Mouse (Mus musculus) T-helper 1 cell (primary cell): ENCODE results near the gene Slx1b.

ENCODE experiments used
- in situ Hi-C: fragments of 300-600 bp; cut with MboI, MseI; formaldehyde crosslinking; loops from one replicate; pipeline ENCODE4 v1.15.1; 2025; ENCODE audit warnings: high pct_unique_total_duplicates

Gene Slx1b

DNA sequence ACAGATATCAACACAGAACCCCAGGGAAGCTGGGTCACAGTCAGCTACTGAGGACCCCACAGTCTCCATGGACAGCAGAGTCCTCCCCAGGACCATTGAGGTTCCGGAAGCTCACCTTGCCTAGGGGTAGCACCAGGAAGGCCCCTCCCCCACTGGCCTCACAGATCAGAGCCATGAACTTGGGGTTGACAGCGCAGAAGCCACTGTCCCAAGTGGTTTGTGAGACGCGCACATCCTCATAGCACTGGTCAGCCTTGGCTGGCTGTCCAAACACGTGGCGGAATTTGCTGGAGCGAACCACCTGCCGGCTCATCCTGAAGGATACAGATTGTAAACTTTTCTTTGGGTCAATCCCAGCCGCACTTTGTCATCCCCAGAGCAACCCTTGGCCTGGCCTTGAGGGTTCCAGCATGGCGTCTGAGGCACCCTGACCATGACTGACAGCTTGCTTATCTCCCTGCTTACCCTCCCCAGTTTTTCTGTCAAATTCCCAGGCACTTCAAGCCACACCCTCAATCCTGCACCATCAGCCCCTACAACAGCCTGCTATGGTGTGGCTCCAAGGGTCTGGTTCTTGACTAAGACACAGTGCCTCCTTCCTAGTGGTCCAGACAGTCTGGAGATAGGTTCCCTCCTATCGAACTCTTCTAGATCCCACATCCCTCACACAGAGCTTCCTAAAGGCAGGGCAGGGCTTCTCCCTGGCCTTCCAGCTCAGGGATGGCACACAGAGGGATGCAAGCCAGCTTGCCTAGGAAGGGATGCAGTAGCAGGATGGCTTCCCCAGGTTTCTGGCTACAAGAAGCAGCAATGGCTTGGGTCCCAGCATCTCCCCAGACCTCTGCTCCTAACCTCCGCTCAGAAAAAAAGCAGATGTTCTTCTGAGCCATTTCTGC, 7.5 kb upstream of the Slx1b start:
- in situ Hi-C loops = loop anchor here (5.0 kb wide), 1 partner anchor 494 kb away; the partner anchor contains the start of gene Cd2bp2

DNA sequence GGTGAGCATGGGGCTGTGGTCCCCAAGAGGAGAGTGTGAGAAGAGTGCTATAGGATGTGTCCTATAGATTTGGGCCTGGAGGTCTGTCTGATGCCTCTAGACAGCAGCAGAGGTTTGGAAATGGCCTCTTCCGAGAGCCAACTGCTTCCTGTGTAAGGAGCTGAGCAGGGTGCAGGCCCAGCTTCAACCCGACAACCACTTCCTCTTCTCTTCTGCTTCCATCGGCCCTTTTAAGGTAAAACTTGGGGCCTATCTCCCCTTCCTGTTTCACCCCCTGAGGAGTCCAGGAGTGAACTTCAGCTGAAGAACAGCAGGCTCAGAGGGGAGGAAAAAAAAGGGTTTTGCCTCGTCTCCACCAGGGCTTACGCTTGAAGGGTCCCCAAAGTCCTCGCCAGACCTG, 6.8 kb upstream of the Slx1b start:
- in situ Hi-C loops = loop anchor here (5.0 kb wide), 1 partner anchor 495 kb away; the partner anchor contains the start of gene Cd2bp2

GRCm38 (mm10) chr7:126701559-126702357, 6.2 kb upstream of the Slx1b start:
- in situ Hi-C loops = loop anchor here (5.0 kb wide), 1 partner anchor 496 kb away; the partner anchor contains the start of gene Cd2bp2

DNA sequence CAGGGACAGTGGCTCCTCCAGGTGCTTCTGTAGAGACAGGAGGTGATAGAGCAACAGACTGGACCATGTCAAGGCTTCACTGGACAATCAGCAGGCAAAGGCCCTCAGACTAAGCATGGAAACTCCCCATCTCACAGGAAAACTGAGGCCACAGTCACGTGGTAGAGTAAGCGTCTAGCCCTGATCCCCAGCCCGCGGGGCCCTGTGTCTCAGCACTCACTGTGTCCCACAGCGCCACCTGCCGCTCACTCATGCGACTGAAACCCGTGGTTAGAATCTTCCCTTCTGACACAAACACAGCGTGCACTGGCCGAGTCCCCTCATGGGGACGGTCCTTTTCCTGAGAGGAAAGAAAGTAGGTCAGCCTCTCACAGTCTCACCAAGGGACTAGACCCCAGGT, 5.5 kb upstream of the Slx1b start:
- in situ Hi-C loops = loop anchor here (5.0 kb wide), 1 partner anchor 496 kb away; the partner anchor contains the start of gene Cd2bp2

DNA sequence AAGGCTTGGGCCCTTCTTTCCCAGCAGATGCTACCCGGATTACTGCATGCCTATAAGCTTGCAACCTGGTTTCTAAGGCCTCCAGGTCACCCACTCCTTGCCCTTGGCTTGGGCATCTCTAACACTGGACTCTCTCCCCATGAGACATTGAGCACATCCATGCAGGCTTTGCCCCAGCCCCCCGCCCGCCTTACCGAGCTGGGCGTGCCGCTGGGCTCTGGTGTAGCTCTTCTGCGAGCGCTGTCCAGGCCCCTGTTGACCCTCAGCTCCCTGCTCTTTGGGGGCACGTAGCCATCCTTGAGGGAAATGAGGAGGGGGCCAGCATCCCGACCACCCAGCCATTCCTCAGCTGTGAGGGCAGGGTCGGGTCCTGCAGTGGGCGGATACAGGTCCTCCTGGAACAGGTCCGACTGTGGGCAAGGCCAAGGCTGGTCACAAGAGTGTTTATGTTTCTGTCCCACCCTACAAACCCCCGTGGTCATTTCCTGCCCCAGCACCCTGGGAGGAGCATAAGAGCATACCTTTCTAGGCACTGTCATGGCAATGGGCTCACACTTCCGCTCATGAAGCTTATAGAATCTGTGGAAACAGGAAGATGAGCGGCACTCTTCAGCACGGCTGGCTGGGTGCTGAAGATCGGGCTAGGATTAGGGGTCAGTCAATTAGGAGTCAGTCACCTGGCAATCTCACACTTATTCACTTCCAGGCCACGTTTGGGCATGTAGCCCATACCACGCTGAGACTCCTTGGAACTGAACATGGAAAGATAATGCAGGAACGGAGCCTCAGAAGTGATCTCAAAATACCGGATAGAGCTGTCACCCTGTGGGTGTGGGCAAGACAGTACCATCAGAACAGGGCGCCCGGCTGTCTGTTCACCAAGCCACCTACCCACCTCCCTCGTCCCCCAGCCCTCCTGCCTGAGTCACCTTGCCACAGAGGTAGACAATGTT, 4.8 kb upstream of the Slx1b start:
- in situ Hi-C loops = loop anchor here (5.0 kb wide), 1 partner anchor 497 kb away; the partner anchor contains the start of gene Cd2bp2

- in situ Hi-C loops = no loop called here
Observed at GRCm38 (mm10) chr7:126697838-126698237, 2.3 kb upstream of the Slx1b start.

GRCm38 (mm10) chr7:126696886-126697285, 1.3 kb upstream of the Slx1b start:
- in situ Hi-C loops = no loop called here

GRCm38 (mm10) chr7:126696303-126696702, 719 bp upstream of the Slx1b start:
- in situ Hi-C loops = no loop called here

DNA sequence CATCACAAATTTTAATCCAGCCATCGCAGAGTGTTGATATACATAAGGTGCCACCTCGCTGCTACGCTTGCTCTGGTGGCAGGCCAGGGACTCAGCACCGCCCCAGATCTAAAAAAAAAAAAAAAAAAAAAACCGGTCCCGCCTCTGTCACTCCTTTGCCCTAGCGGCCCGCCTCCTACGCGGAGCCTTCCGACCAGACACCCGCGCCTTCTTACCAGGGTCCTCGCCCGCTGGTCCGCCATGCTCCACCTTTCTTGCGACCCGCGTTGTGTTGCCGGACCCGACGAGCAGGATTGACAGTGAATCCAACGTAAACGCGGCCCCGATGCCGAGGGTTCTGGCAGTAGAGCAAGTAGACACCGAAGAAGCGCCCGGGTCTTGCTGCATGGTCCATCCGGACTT, 373 bp downstream of the Slx1b start, which contains the start of gene Bola2:
Gene Bola2, plus strand, starts transcription at position 192 of the 402 bp plus-strand sequence.
- in situ Hi-C loops = no loop called here

DNA sequence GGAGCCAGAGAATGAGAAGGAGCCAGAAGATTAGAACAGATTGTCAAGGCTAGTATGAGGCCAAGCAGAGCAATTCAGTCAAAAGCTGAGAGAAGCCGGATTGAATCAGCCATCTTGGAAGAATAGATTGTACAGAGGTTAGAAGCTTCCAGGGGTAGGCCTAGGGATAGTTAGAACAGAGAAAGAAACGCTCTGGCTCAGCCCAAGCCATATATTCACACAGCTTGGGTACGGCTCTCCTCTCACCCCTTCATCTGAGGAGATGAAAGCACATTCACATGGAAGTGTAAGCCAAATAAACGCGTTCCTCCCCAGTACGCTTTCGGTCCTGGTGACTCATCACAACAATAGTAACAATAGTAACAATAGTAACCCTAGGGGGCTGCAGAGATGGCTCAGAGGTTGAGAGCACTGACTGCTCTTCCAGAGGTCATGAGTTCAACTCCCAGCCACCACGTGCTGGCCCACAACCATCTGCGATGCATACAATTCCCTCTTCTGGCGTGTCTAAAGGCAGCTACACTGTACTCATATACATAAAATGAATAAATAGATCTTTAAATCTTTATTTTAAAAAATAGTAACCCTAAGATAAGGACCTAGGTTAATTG, 1.0 kb downstream of the Slx1b start:
- in situ Hi-C loops = no loop called here

DNA sequence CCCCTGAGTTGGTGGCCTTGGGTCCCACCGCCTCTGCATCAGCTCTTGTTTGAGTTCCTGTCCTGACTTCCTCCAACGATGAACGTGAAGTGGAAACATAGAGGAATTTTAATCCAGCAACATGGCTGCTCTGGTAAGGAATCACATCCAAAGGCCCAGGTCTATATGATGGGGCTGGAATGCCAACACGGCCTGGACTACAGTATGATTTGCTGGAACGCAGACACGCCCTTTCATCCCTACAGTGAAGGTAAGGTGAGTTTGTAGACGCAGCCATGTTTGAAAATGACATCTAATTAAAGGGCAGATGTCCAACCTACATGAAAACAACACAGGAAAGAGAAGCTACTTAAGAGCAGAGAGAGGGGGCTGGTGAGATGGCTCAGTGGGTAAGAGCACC, 1.8 kb downstream of the Slx1b start:
- in situ Hi-C loops = no loop called here

DNA sequence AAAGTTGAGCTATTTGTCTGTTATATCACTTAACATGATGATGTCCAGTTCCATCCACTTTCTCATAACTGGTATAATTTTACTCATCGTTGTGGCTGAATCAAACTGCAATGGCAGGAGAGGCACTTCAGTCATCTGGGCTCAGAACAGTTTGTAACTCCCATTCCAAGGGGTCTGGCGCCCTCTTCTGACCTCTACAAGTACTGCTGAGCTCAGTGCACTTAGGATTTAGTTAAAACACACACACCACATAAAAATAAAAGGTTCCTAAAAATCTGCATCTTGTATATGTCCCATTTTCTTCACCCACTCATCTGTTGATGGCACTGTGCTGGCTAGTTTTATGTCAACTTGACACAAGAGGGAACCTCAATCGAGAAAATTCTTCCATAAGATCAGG, 2.3 kb downstream of the Slx1b start:
- in situ Hi-C loops = no loop called here

- in situ Hi-C loops = no loop called here
Observed at GRCm38 (mm10) chr7:126692426-126692825, 3.2 kb downstream of the Slx1b start.

DNA sequence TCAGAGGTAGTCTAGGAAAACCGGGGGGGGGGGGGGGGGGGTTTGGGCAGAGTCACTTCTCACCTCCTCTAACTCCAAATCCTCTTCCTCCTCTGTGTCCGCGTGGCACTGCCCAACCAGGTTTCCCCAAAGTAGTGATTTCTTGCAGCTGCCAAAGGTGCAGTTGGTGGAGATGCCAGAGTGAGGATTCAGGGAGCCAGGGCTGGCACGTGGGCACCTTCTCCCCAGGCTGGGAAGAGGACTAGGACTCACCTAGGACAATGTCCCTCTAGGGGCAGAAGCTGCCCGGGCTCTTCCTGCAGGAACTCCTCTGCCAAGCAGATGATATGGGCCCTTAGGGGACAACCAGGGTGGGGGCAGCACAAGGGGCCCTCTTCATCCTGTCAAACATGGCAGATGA, 3.9 kb downstream of the Slx1b start:
- in situ Hi-C loops = no loop called here

DNA sequence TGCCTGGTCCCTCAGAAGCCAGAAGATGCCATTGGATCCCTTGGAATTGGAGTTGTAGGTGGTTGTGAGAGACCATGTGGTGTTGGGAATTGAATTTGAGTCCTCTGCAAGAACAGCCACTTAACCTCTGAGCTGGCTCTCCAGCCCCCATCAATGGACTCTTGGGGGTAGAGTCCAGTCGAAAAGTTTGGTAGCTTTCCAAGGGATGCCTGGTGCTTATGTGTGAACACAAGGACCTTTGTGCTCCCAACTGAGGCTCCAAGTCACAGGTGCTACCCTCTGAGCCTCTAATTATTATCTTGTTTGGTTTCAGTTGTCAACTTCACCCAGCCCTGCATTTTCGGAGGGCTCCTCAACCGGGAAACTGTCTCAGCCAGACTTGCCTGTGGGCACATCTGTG, 4.8 kb downstream of the Slx1b start:
- in situ Hi-C loops = no loop called here

DNA sequence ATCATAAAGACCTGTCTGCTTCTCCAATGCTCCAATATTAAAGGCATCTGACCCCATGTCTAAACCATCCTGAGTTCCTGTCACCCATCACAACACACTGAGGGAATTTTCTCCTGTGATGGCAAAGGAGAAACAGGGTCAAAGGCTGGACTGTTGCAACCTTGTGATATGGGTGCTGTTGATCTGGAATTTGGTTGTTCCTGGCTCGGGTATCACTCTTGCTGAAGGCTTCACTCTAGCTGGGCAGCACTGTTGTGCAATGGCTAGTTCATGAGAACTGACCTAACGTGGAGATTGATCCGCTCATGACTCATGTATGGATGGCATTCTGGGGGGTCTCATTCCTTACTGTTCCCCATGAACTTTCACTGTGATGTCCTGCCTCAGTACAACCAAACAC, 6.6 kb downstream of the Slx1b start:
- in situ Hi-C loops = loop anchor here (5.0 kb wide), 1 partner anchor 47 kb away; no protein-coding TSS in a partner anchor

DNA sequence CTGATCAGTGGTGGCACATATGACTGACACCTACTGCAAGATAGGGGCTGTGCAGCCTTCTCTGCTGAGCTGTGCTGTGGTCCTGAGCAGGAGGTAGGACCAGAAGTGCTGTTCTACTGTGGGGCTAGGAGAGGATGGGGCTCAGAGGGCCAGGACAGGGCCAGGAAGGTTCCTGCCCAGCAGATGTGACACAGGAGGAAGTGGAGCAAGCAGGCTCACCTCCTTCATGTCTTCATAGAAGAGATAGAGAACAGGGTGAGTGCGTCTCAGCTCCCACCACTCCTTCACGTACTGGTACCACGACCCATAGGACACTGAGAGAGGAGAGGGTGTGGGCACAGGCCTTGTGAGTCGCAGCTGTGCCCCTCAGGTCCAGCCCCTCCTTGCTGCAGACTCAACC, 7.4 kb downstream of the Slx1b start:
- in situ Hi-C loops = loop anchor here (5.0 kb wide), 1 partner anchor 46 kb away; no protein-coding TSS in a partner anchor

- in situ Hi-C loops = no loop called here
Observed at GRCm38 (mm10) chr7:126681221-126681620, 14.4 kb downstream of the Slx1b start.

DNA sequence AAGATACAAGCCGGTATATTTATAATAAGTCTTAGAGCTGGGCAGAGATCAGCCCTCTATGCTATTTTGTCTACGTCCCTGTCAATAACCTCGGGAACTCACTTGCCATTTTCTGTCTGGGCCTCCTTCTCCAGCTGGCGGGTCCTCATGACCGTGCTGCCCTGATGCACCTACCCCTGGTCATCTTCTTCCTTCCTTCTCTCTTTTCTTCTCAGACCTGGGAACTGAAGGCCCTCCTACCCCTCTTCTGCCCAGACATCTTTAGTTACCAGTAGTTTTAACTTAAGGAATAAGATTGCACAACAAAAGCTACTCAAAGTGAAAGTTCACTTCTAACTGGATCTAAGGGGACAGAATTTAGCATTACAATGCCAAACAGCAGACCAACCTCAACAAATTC, 15.9 kb downstream of the Slx1b start:
- in situ Hi-C loops = no loop called here

DNA sequence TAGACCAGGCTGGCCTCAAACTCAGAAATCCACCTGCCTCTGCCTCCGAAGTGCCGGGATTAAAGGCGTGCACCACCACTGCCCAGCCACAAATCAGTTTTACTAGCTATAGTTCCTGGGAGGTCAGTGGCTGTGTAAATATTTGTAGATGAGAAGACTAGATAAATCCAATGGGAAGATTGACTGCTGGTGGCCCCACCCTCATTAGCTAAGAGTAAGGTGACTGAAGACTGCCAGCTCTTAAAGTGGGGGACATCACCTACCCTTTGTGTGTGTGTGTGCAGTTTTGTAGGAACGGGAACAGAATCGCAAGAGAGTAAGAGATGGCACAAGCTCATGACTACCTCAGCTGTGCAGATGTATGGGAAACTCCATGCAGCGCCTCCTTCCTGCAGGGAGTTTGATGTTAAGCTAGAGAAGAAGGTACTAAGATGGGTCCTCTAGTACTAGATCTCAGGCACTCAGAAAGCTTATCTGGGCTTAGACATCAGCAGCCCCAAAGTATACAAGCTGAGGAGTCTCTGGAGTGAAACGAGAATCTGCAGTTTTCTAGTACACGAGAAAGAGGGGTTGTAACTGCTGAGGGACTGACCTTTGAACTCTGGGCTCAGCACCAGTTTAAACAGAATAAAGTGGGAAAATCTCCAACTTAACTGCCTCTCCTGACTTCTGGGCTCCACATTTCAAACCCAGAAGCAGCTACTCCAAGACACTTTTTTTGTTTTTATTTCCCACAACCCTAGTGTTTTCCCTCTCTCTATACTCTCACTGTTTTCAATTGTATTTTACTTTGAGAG, 16.8 kb downstream of the Slx1b start:
- in situ Hi-C loops = no loop called here
